Mouse (Mus musculus) stomach, postnatal 0 days (tissue): Measurements from ENCODE around the gene Zfpl1.

Experiments used
- CTCF ChIP-seq: IDR thresholded peaks from 2 replicates; pipeline ENCODE4 v1.5.1; 2016; ENCODE audit warnings: antibody characterized with exemption, low read depth, mild to moderate bottlenecking, moderate library complexity
- EP300 ChIP-seq: optimal IDR thresholded peaks from 2 replicates; pipeline ENCODE3; 2016; ENCODE audit warnings: antibody characterized with exemption

DNA sequence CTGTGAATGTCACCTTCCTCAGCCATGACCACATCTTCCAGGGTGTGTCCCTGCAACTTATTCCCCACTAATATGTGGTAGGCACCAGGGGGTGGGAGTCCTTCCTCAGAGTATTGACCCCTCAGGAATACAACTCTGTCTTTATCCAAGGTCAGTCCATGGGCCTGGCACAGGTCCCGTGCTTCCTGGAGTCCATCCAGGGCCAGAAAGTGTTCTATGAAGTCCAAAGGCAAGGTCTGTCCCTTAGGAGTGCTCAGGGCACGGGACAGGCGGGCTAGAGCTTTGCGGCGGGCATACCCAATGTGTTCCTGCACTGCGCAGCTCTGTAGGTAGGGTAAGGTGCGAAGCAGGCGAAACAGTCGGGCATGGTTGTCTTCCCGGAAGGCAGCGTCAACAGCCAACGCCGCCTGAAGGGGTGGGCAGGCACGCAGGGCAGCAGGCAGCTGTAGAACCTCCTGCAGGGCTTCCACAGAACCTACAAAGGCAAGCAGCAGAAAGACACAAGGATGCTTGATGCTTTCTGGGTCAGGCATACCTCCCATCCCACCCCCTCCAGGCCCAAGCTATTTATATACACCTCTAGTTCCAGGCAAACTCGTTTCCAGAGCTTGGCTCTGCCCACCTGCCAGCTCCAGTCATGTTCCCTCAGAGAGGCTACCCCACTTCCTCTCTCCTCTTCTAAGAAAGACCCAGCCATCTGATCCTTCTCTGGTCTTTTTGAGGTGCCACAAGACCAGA lies 31.5 kb upstream of the Zfpl1 start:
- TF ChIP-seq CTCF (no peak), EP300 (no peak)
